Mouse (Mus musculus) G1E (cell line): ENCODE results near the gene Gm13871.

Experiments used
- CTCF ChIP-seq: IDR thresholded peaks from 2 replicates; pipeline ENCODE4 v1.5.1; 2012; ENCODE audit warnings: low read depth, low read length, inconsistent platforms, mixed read lengths
- GATA1 ChIP-seq: IDR thresholded peaks from 2 replicates; pipeline ENCODE4 v1.6.1; 2012; ENCODE audit warnings: borderline replicate concordance, low read length, inconsistent platforms, mixed read lengths

- TF ChIP-seq CTCF (no peak), GATA1 (no peak)
Measured at GRCm38 (mm10) chr4:73950375-73950896, 44.7 kb upstream of the Gm13871 start, which contains the start of gene 2310002L09Rik.
